Mouse (Mus musculus) E14TG2a.4 (cell line): ENCODE measurements at regions not wholly inside any gene's neighbourhood (a gene's known extent, or its start where the extent isn't known, plus 50 kb on each side); places are given as distances from the start of the nearest gene placed in this dataset.

Experiments
- CTCF ChIP-seq: conservative IDR thresholded peaks from 2 replicates; pipeline ENCODE4 v1.5.1; 2014; ENCODE audit warnings: low read length
- POU5F1 ChIP-seq: IDR thresholded peaks from 2 replicates; pipeline ENCODE4 v1.6.1; 2014; ENCODE audit warnings: low read length, borderline replicate concordance

DNA sequence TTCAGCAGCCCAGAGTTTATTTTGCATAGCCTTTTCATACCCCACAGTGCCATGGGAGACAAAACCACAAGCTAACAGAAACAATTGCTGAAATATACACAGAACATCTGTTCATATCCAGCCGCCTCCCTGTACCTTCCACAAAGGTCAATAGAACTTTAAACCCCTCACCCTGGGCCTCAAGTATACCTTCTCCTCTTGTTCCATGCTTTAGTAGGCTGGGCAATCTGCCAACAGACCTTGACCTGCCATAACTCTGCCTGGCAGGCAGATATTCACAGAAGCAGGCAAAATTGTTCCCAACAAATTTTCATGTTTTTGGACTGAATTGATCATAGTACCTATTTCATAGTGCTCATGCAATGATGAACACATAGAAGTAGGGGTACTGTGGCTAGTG lies 279.6 kb downstream of the Gm7489 start:
- TF ChIP-seq CTCF (no peak), POU5F1 (no peak)
